Mouse (Mus musculus) embryonic facial prominence, embryonic 14.5 days (tissue): Measurements from ENCODE around the gene Ibtk. TPM values are rescaled to one million over a fixed set of nuclear protein-coding genes. Genes with fewer than 3 reads are reported as not detected.

Source experiments
- ATAC-seq: fragments of 200-750 bp; cut with Nextera tagmentation; 2 replicates; pipeline ENCODE4 v1.8.0; 2017; ENCODE audit warnings: low read depth, moderate number of reproducible peaks, moderate TSS enrichment
- DNase-seq: peaks from one replicate; pipeline ENCODE4 v3.0.0-alpha.2; 2015; ENCODE audit warnings: low spot score
- H3K27ac ChIP-seq: fragments of 300-500 bp; sonication (generic); replicated peaks from 2 replicates; pipeline ENCODE4 v1.5.1; 2014; ENCODE audit warnings: low read depth, mild to moderate bottlenecking, low read length, moderate library complexity
- H3K27me3 ChIP-seq: fragments of 300-500 bp; sonication (generic); replicated peaks from 2 replicates; pipeline ENCODE4 v1.6.1; 2014; ENCODE audit warnings: low read length; ENCODE audit not compliant: control insufficient read depth, insufficient read depth
- H3K36me3 ChIP-seq: fragments of 300-500 bp; sonication (generic); 2 replicates; pipeline ENCODE4 v1.6.1; 2014; ENCODE audit warnings: low read length, mixed read lengths; ENCODE audit not compliant: control insufficient read depth, insufficient read depth
- H3K4me1 ChIP-seq: fragments of 300-500 bp; sonication (generic); 2 replicates; pipeline ENCODE4 v1.6.1; 2014; ENCODE audit warnings: antibody characterized with exemption, low read length; ENCODE audit not compliant: control insufficient read depth, insufficient read depth
- H3K4me2 ChIP-seq: fragments of 300-500 bp; sonication (generic); 2 replicates; pipeline ENCODE4 v1.6.1; 2014; ENCODE audit warnings: low read depth, mild to moderate bottlenecking, low read length, moderate library complexity, mixed read lengths
- H3K4me3 ChIP-seq: fragments of 300-500 bp; sonication (generic); 2 replicates; pipeline ENCODE4 v1.5.1; 2014; ENCODE audit warnings: low read depth, mild to moderate bottlenecking, low read length
- H3K9ac ChIP-seq: fragments of 300-500 bp; sonication (generic); 2 replicates; pipeline ENCODE4 v1.6.1; 2014; ENCODE audit warnings: low read depth, mild to moderate bottlenecking, low read length, moderate library complexity, mixed read lengths
- H3K9me3 ChIP-seq: fragments of 300-500 bp; sonication (generic); 2 replicates; pipeline ENCODE4 v1.6.1; 2016; ENCODE audit warnings: low read length; ENCODE audit not compliant: control insufficient read depth
- WGBS: fragments of 180-500 bp; shearing (Covaris S2); extraction: QIAGEN DNeasy Blood & Tissue Kit; methylation state at CpG from one replicate; pipeline ENCODE4 v1.1.7; 2014; 5-methylcytosine and 5-hydroxymethylcytosine counted together
- polyA plus RNA-seq: library from polyadenylated mRNA; unstranded; fragments of >200 nt; fragmentation: Nextera tagmentation; extraction: Ambion mirVana; gene quantifications from 2 replicates; pipeline ENCODE4 v1.2.1, GENCODE M21; 2014

Gene Ibtk
- polyA plus RNA-seq, 1 experiment from 2014 or later, result 39.0 TPM

- Histone ChIP-seq H3K4me3 (no peak overlapping the region), H3K36me3 (peaks cover 51% of the 10 kb centered on the region), H3K27me3 (no peaks in the 10 kb centered on the region), H3K27ac (no peak overlapping the region), H3K4me1 (no peaks in the 10 kb centered on the region), H3K4me2 (no peak overlapping the region), H3K9me3 (no peaks in the 10 kb centered on the region), H3K9ac (no peak overlapping the region)
- DNase-seq (no peak), ATAC-seq (no peak)
- 81% methylated on average over 4 of the region's 4 CpGs for WGBS
Measured at GRCm38 (mm10) chr9:85742107-85742506, 7.0 kb downstream of the Ibtk start.

GRCm38 (mm10) chr9:85739279-85739678 lies 9.9 kb downstream of the Ibtk start:
- WGBS, result 75% methylated on average over 4 of the region's 4 CpGs
- no peak for ATAC-seq
- no peaks in the 10 kb centered on the region for H3K4me1 ChIP-seq

GRCm38 (mm10) chr9:85734821-85735220 lies 14.3 kb downstream of the Ibtk start:
- Histone ChIP-seq H3K9ac (no peak overlapping the region), H3K27ac (no peak overlapping the region), H3K36me3 (peaks cover 73% of the 10 kb centered on the region), H3K9me3 (no peaks in the 10 kb centered on the region), H3K4me1 (no peaks in the 10 kb centered on the region), H3K4me3 (no peak overlapping the region), H3K27me3 (no peaks in the 10 kb centered on the region), H3K4me2 (no peak overlapping the region)
- ATAC-seq (no peak), DNase-seq (no peak)
- WGBS, result 79% methylated on average over 4 of the region's 4 CpGs

More at GRCm38 (mm10) chr9:85739279-85739678, 9.9 kb downstream of the Ibtk start:
- H3K9me3 ChIP-seq, result no peaks in the 10 kb centered on the region
- H3K27me3 ChIP-seq, result no peaks in the 10 kb centered on the region
- H3K9ac ChIP-seq, result no peak overlapping the region
- DNase-seq, result no peak
- H3K4me3 ChIP-seq, result no peak overlapping the region
- H3K27ac ChIP-seq, result no peak overlapping the region
- H3K4me2 ChIP-seq, result no peak overlapping the region
- H3K36me3 ChIP-seq, result peaks cover 69% of the 10 kb centered on the region

GRCm38 (mm10) chr9:85724078-85724477 lies 25.1 kb downstream of the Ibtk start:
- DNase-seq (no peak), ATAC-seq (no peak)
- Histone ChIP-seq H3K4me3 (no peak overlapping the region), H3K4me2 (no peak overlapping the region), H3K9me3 (no peaks in the 10 kb centered on the region), H3K9ac (no peak overlapping the region), H3K27ac (no peak overlapping the region), H3K4me1 (no peaks in the 10 kb centered on the region), H3K27me3 (no peaks in the 10 kb centered on the region), H3K36me3 (peaks cover 87% of the 10 kb centered on the region)
- WGBS, result 92% methylated on average over 9 of the region's 9 CpGs

- no peaks in the 10 kb centered on the region for H3K27me3 ChIP-seq
- DNase-seq (no peak), ATAC-seq (no peak)
- 83% methylated on average over 7 of the region's 7 CpGs for WGBS
- H3K4me2 ChIP-seq, result no peak overlapping the region
- no peaks in the 10 kb centered on the region for H3K4me1 ChIP-seq
- H3K9me3 ChIP-seq, result no peaks in the 10 kb centered on the region
- peaks cover 90% of the 10 kb centered on the region for H3K36me3 ChIP-seq
- H3K4me3 ChIP-seq, result no peak overlapping the region
- H3K27ac ChIP-seq, result no peak overlapping the region
- H3K9ac ChIP-seq, result no peak overlapping the region
Measured at GRCm38 (mm10) chr9:85717336-85717735, 31.8 kb downstream of the Ibtk start.

- ATAC-seq, result no peak
- Histone ChIP-seq H3K36me3 (peaks cover 84% of the 10 kb centered on the region), H3K27ac (no peak overlapping the region), H3K27me3 (no peaks in the 10 kb centered on the region), H3K4me2 (no peak overlapping the region), H3K9ac (no peak overlapping the region), H3K9me3 (no peaks in the 10 kb centered on the region), H3K4me3 (no peak overlapping the region), H3K4me1 (no peaks in the 10 kb centered on the region)
- WGBS, result 95% methylated on average over 6 of the region's 6 CpGs
- DNase-seq, result no peak
Measured at GRCm38 (mm10) chr9:85707302-85707701, 41.8 kb downstream of the Ibtk start.

- no peaks in the 10 kb centered on the region for H3K4me1 ChIP-seq
- H3K9ac ChIP-seq, result no peak overlapping the region
- H3K4me3 ChIP-seq, result no peak overlapping the region
- DNase-seq (no peak), ATAC-seq (no peak)
- H3K27me3 ChIP-seq, result no peaks in the 10 kb centered on the region
- H3K27ac ChIP-seq, result no peak overlapping the region
- no peaks in the 10 kb centered on the region for H3K9me3 ChIP-seq
- no peak overlapping the region for H3K4me2 ChIP-seq
- H3K36me3 ChIP-seq, result peaks cover 72% of the 10 kb centered on the region
- 87% methylated on average over 5 of the region's 5 CpGs for WGBS
Measured at GRCm38 (mm10) chr9:85701981-85702380, 47.2 kb downstream of the Ibtk start.

GRCm38 (mm10) chr9:85695606-85696005 lies 53.5 kb downstream of the Ibtk start:
- Histone ChIP-seq H3K9me3 (no peaks in the 10 kb centered on the region), H3K4me2 (no peak overlapping the region), H3K27me3 (no peaks in the 10 kb centered on the region), H3K36me3 (peaks cover 35% of the 10 kb centered on the region), H3K4me3 (no peak overlapping the region), H3K27ac (no peak overlapping the region), H3K4me1 (no peaks in the 10 kb centered on the region), H3K9ac (no peak overlapping the region)
- ATAC-seq (no peak), DNase-seq (no peak)
- WGBS, result 97% methylated on average over 3 of the region's 3 CpGs

GRCm38 (mm10) chr9:85693231-85694116 lies 55.7 kb downstream of the Ibtk start:
- DNase-seq, result peak; percentile 66
- no peaks in the 10 kb centered on the region for H3K27me3 ChIP-seq
- no peak overlapping the region for H3K4me2 ChIP-seq
- no peak overlapping the region for H3K4me3 ChIP-seq
- no peaks in the 10 kb centered on the region for H3K9me3 ChIP-seq
- H3K9ac ChIP-seq, result no peak overlapping the region
- H3K27ac ChIP-seq, result no peak overlapping the region
- no peaks in the 10 kb centered on the region for H3K4me1 ChIP-seq
- 0 out of 2 replicates have a peak, but pooled peaks have one; percentile 60 for ATAC-seq
- WGBS, result 52% methylated on average over 6 of the region's 6 CpGs
- peaks cover 56% of the 10 kb centered on the region for H3K36me3 ChIP-seq
